Comparison of ENCODE assay signal across 8 mouse cellular contexts in the genomic region with DNA sequence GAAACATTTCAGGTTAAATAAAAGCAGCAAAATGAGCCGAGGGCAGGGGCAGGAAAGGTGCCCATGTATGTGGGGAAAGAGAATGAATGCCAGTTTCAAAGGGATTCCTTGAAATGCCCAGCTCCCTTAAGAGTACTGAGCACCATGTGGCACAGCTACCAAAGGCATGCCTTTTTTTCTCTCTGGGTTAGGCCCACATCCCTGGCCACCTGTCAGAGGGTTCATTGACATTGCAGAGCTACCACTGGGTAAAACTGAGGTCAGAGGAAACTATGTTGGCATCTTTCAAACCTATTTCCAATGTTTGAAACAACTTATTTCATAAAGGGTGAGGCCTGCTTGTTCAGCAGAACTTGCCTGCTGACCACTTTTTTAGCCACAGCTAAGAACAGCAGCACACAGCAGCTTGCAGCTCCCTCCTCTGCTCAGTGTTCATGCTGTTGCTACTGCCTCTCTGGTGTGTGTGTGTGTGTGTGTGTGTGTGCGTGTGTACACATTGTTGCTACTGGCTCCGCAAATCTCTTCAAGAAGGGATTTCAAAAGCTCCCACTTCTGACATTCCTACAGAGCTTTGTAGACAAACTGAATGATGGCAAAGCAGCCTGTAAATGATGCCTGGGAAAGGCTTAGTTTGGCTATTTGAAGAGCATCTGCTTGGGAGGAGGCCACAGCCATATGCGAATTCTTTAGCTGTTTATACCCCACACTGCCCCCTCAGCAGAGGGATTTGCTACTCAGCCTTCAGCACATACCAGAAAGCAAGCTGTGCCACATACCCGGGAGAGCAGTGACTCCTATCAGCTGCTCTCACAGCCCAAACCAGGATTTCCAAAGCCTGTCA. TPM values are rescaled to one million over a fixed set of nuclear protein-coding genes. Genes with fewer than 3 reads are reported as not detected.
DNase-seq lines count a peak whose midpoint lies in the region; ATAC-seq and TF ChIP-seq lines count a peak whose summit lies in the region.

No protein-coding gene starts in this region.

- peak; percentile 32 to 41 for DNase-seq in left cerebral cortex, adult 2 months (ENCODE audit: extremely low spot score in 1 of 2, low spot score in 2 of 2)
- no peak for DNase-seq in left cerebral cortex, postnatal 4 days
- no peak for DNase-seq in liver, embryonic 11.5 days (ENCODE audit: low spot score)
- DNase-seq in right cerebral cortex, postnatal 14 days = peak; percentile 36
- DNase-seq in cerebellum, adult 18-20 months = no peak
- no peak for DNase-seq in urinary bladder, adult 18-20 months (ENCODE audit: low spot score in 2 of 2)
- DNase-seq in thymus, postnatal 10 days (ENCODE audit: low spot score in 2 of 2) = no peak

- H3K9ac ChIP-seq in forebrain, embryonic 16.5 days (replicated peaks; ENCODE audit: low read depth, low read length) = no peak overlapping the region
- H3K9ac ChIP-seq in liver, embryonic 11.5 days (ENCODE audit: low read depth, low read length) = peak overlapping the region; percentile 49

- no peak overlapping the region for H3K4me2 ChIP-seq in forebrain, embryonic 16.5 days (ENCODE audit: low read length)
- H3K4me2 ChIP-seq in liver, embryonic 11.5 days = peak overlapping the region; percentile 38

- no peaks in the 10 kb centered on the region for H3K9me3 ChIP-seq in forebrain, embryonic 16.5 days (ENCODE audit: control insufficient read depth, low read length)
- H3K9me3 ChIP-seq in liver, embryonic 11.5 days (ENCODE audit: control insufficient read depth, low read length) = no peaks in the 10 kb centered on the region

- peaks cover 29% of the 10 kb centered on the region for H3K4me1 ChIP-seq in forebrain, embryonic 16.5 days (replicated peaks; ENCODE audit: control insufficient read depth, insufficient read depth, low read length)
- peaks cover 80% of the 10 kb centered on the region for H3K4me1 ChIP-seq in liver, embryonic 11.5 days (replicated peaks; ENCODE audit: control insufficient read depth, insufficient read depth, low read length)

- H3K36me3 ChIP-seq in forebrain, embryonic 16.5 days (ENCODE audit: control insufficient read depth, insufficient read depth) = no peaks in the 10 kb centered on the region
- H3K36me3 ChIP-seq in liver, embryonic 11.5 days (ENCODE audit: control insufficient read depth, insufficient read depth, low read length) = no peaks in the 10 kb centered on the region; the same call in 1 of the 2 replicates

- ATAC-seq in forebrain, embryonic 16.5 days = no peak
- ATAC-seq in liver, embryonic 11.5 days (replicated peaks; ENCODE audit: low FRiP score) = no peak

- peak overlapping the region; percentile 70 for H3K27ac ChIP-seq in left cerebral cortex, adult 2 months
- peak overlapping the region; percentile 25; the same call in 1 of the 2 replicates for H3K27ac ChIP-seq in forebrain, embryonic 16.5 days (ENCODE audit: low read length)
- H3K27ac ChIP-seq in liver, embryonic 11.5 days (ENCODE audit: low read depth, low read length) = peak overlapping the region; percentile 95

- TF ChIP-seq CTCF in left cerebral cortex, adult 2 months (IDR thresholded peaks at IDR 0.05) = no peak

- H3K27me3 ChIP-seq in forebrain, embryonic 16.5 days (replicated peaks; ENCODE audit: control insufficient read depth, insufficient read depth, low read length) = no peaks in the 10 kb centered on the region
- no peaks in the 10 kb centered on the region for H3K27me3 ChIP-seq in liver, embryonic 11.5 days (replicated peaks; ENCODE audit: control insufficient read depth, insufficient read depth, low read length)

- no peak overlapping the region for H3K4me3 ChIP-seq in left cerebral cortex, adult 2 months
- H3K4me3 ChIP-seq in forebrain, embryonic 16.5 days (replicated peaks; ENCODE audit: low read length) = no peak overlapping the region
- no peak overlapping the region for H3K4me3 ChIP-seq in liver, embryonic 11.5 days (ENCODE audit: low read depth, low read length)

- intact Hi-C loops in left cerebral cortex, adult 2 months (cut with DNase I) = loop anchor here (1.0 kb wide), 1 partner anchor 292 kb away; no protein-coding TSS in a partner anchor
- intact Hi-C loops in left cerebral cortex, postnatal 4 days (cut with DNase I) = no loop called here

- WGBS in forebrain, embryonic 16.5 days = 51% methylated on average over 5 of the region's 5 CpGs
- 57% methylated on average over 5 of the region's 5 CpGs for WGBS in liver, embryonic 11.5 days

RNA-seq across cellular contexts. Expression of a gene that starts 59.4 kb away (rescaled TPM):
- 10 to 100 TPM; 40.7 to 47.8 TPM for total RNA-seq in left cerebral cortex, adult 2 months (2021)
- total RNA-seq in left cerebral cortex, postnatal 4 days (2021) = 10 to 100 TPM; 41.9 to 42.5 TPM
- polyA plus RNA-seq in forebrain, embryonic 16.5 days (2015; fragmentation: Nextera tagmentation; extraction: Ambion mirVana) = 36.5 and 43.0 TPM in 2 replicates
- 28.7 and 34.7 TPM in 2 replicates for polyA plus RNA-seq in liver, embryonic 11.5 days (2014; fragmentation: Nextera tagmentation; extraction: Ambion mirVana)

Comparison
In these comparisons a context has a peak if more than half of its experiments do, and no peak if none do; other contexts are left out.
1. DNase-seq: peak in left cerebral cortex, adult 2 months (2 of 2) and right cerebral cortex, postnatal 14 days (single experiment); none in left cerebral cortex, postnatal 4 days (single experiment), liver, embryonic 11.5 days (single experiment), cerebellum, adult 18-20 months (0 of 2), urinary bladder, adult 18-20 months (0 of 2) and thymus, postnatal 10 days (0 of 2).
2. H3K27ac ChIP-seq: peak in every context shown above with its lines; median percentile 95 in liver, embryonic 11.5 days; 70 in left cerebral cortex, adult 2 months; 25 in forebrain, embryonic 16.5 days.